Mouse (Mus musculus) spleen, adult 18-20 months (tissue): ENCODE results near the gene Lhfp.

Experiments
- DNase-seq, 2 experiments: peaks; one replicate each; pipeline ENCODE4 v3.0.0; 2022; ENCODE audit warnings: mixed read lengths in 2 of 2

Gene Lhfp

DNA sequence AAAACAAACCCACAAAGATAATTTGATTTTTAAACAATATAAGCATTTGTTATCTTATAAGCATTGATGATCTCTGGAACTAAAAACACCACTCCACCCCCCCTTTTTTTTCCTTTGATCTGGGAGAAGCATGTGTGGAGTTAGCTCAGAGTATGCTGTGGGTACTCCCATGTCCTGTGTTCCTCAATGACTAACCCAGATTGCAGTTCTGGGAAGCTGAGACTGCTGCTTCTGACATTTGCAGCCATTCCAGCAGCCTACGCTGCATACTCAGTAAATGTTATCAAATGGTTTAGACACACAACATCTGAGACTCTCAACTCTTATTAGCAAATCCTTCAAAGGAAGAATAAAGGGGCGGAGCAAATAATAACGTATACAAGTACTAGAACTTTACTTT, 128.2 kb downstream of the Lhfp start:
- DNase-seq, result no peak

DNA sequence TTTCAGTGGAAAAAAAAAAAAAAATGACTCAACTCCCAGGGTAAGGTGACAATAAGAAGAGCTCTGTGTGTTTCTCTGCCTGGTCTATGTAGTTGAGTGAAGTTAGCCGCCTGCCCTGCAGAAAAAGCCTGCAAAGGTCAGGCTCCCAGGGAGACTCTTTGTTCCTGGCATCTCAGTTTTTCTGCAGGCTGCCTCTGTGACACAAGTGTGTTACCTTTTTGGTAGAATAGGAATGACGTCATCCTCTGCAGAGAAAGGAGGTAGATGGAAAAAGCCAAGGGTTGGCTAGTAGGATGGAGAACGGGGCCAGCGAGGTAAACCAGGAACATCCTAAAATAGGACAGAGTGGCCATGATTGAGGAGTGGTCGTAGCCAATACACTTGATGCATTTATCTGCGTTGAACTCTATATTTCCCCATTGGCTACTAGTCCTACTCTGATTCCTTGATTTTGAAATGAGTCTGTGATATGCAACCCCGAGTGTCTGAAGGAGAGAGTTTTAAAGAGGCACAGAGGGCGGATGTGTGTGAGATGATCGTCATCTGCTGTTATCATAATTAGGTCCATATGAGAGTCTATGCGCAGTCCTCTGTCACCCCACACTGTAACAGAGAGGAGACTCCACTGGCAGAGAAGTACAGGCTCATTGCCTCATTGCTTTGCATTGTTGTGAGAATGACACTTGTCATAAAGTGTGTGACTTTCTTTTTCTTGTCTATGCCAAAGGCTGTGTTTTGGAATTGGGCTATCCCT, 132.2 kb downstream of the Lhfp start:
- DNase-seq, result no peak

DNA sequence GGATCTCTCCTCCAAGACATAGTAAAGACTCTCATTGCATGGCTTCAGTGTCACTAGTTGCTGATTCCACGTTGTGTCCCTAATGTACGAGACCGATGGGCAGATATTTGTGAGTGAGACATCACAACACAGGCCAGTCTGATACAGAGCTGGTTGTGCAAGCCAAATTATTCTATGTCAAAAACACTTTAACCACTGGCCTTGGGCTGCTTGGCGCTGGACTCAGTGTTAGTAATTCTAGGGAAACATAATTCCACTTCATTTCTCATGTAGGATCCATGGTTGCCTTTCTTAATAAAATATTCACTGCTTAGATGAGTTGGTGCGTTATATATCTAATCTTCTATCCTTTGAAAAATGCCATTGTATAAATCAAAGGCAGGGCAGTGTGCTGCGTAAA, 138.6 kb downstream of the Lhfp start:
- DNase-seq, result no peak

DNA sequence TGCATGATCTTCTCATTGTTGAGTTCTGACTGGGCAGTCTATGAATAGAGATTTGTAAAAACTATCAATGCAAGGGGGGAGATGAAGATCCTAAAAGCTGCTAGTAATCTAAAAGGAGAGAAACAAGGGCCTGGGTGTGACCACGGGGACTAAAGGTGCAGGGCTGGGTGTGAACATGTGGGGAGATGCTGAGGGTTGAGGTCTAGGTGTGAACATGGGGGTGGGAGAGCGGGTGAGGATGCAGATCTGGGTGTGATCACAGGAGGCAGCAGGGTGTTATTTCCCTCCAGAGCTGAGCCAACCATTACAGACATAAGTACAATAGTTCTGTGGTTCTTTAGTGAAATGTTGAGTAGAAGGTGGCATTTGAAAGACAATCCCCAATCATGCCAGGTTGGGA, 144.1 kb downstream of the Lhfp start:
- no peak for DNase-seq

DNA sequence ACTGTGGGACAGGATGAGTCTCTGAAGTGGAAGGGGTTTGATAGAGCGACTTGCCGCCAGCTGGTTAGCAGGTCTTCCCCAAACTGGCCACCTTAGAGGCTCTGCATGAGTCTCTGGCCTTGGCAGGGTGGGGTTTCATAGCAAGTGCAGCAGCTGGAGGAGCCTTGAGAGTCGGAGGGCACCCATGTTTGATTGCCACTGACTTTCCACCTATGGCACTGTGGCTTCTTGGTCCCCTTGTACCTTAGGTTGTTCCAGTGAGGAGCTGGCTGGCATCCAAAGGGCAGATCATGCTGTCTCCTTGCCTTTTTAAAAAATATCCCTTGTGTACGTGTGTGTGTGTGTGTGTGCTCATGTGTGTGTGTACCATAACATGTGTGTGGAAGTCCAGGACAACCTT, 152.1 kb downstream of the Lhfp start:
- DNase-seq, result no peak

DNA sequence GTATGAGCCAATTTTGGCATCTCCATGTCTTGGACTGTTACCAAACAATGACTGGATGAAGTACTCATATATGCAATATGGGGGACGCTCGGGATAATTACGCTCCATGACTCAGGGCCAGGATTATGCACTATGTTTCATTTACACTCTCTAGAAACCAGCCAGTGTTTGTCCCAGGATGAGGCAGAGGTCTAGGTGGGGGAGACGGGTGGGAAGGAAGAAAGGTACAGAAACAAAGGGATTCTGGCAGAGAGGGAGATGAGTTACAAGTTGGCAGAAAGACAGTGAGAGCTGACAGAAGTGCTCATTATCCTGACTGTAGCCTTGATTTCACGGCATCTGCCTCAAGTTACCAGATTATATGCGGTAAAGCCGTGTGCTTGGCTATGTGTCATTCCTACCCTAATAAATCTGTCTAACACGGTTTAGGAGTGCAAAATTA, 154.4 kb downstream of the Lhfp start:
- no peak for DNase-seq

DNA sequence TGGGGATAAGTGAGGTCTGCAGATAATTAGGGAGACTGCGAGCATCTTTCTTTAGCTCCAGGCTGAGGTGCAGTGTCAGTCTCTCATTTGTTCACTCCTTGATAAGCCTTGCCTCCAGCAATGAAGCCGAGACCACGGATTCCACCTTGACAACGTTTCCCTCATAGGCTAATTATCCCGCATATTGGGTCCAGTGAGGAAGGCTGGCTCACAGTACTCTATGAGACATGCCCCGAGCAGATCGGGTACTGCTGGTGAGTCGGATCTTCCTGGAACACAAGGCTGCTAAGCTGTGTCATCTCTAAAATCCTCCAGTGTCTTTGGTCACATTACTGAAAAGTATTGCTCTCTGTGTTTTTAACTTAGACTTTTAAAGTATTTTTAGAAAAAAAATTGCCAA, 158.8 kb downstream of the Lhfp start:
- no peak for DNase-seq

DNA sequence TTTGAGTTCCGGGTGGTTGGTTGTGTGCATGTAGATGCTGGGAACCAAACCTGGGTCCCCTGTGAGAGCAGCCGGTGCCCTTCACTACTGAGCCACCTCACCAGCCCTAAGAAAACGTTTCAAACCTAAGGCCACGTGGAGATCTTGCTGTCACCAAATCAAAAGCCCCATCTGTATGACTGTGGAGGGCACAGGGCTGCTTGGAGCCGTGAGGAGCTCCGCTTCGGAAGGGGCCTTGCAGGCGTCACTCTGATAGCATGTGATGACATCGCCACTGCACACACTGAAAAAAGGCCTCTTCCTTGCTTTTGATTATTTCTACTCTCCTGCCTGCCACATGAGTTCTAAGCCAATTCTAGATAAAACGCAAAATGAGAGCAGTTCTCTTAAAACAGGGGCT, 159.5 kb downstream of the Lhfp start:
- no peak for DNase-seq

DNA sequence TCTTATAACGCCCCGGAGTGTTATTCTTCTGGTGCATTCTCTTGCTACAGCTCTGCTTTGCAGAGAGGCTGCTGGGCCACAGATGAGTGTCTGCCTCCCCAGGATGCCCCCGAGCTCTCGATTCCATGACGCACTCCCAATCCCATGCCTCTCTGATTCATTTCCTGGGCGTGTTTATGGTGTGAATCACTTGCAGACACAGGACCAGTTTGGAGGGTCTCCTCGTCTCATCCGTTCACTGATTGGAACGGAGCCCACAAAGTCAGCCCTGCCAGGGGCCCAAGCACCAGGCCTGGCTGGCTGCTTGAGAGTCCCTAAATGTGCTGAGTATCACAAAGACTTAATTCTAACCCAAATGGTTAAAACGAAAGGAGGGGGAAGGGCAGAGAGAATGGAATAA, 160.3 kb downstream of the Lhfp start:
- no peak for DNase-seq

DNA sequence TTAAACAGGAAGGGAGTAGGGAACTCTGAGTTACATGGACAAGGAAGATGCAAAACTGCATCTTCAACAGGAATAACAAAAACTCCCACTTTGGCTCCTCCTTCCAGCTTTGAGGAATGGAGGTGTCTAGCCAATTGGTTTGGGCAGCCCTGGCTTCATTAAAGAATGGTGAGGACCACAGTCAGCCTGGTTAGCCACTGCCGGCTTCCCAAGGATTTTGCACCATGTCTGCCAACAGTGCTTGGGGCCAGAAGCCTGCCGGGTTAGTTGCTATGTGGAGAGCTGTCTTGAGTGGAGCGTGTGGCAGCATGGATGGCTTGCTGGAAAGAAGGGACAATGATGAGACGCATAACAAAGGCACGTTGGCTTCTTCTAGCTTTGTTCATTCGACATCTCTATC, 160.9 kb downstream of the Lhfp start:
- DNase-seq, result no peak

DNA sequence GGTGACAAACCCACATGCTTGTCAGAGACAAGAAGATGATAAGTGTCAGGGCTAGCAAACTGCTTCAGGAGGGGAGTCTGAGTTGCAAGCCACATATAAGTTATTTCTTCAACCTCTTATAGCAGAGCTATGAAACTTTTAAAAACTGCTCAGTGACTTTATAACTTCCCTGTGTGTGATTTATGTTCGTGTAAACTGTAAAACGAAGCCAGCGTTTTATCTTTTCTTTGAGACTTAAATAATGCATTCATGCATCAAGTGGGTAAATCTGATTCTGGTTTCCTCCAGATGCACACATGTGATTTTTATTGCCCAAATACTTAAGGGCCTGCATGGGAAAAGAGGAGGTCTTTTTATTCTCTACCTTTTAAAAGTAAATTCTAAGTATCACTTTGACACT, 161.4 kb downstream of the Lhfp start:
- no peak for DNase-seq

DNA sequence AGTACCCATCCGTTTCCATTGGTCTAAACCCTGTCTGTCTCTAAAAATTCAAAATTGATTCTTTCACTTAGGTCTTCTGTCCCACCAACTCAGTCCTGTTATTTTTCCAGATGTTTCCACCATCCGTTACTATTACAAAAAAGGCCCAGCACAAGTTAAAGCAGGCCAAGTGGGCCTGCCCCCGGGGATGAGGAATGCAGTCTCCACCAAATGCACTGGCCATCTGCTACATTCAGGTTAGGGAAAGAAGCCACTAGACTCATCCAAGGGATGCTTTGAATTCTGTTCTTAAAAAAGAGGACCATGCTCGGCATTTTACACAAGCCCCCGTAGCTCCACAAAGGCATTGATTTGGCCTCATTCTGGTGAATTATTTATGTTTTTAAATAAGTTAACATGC, 162.3 kb downstream of the Lhfp start:
- no peak for DNase-seq

DNA sequence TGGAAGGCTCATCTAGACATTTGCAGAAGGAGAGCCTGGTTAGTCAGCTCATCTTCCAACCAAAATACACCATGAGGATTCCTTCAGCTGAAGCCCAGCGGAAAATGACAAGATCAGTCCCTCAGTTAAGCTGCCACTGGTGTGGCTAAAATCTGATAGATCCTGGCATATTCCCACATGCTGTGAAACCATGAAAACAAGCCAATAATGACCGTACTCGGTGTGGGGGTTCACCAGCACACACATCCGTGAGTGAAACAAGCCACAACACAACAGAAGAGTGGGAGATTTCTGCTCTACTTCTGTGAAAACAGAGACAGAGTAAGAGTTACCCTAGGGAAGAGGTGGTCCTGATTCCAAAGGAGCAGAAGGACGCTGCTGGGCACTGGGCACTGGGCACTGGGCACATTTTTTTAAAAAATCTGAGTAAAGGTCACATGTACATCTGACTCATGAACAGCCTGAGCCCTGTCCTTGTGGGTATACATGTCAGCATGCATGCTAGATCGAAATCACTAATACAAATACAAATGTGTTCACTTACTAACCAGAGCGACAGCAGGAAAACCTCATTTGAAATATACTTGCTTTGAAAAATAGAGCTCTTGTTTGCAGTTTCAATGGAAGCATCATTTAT, 163.1 kb downstream of the Lhfp start:
- DNase-seq, result no peak

DNA sequence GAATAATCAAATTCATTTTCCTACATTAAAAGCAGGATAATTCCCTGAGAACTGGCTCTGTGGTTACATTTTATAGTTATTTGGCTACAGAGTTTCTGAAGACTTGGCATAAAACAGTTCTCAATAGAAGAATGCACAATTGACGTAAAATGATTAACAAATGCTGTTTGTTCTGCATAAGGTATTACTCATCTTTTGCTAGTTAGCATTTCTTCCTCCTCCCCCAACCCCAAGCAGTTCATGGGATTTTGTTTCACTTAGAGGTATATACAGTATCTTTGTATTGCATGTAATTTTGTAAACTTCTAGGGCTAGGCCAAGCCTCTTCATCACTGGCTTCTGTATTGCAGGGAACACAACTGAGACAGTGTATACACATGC, 163.6 kb downstream of the Lhfp start:
- DNase-seq, result no peak

DNA sequence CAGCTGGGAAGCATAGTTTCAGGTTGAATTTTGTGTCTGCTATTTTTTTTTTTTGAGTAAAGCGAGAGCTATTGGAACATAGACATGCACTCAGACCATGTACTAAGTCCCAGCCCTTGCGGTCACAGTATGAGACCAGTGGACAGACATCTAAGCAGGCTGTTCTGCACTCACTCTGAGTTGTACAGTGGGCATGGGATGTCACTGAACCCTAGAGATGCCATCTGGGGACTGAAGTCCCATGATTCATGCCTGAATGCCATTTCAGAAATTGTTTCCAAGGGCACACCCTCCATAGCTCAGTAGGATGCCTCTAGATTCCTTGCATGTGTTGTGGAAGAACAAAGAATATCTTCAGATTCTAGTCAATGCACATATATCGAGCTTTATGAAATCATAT, 164.4 kb downstream of the Lhfp start:
- no peak for DNase-seq

DNA sequence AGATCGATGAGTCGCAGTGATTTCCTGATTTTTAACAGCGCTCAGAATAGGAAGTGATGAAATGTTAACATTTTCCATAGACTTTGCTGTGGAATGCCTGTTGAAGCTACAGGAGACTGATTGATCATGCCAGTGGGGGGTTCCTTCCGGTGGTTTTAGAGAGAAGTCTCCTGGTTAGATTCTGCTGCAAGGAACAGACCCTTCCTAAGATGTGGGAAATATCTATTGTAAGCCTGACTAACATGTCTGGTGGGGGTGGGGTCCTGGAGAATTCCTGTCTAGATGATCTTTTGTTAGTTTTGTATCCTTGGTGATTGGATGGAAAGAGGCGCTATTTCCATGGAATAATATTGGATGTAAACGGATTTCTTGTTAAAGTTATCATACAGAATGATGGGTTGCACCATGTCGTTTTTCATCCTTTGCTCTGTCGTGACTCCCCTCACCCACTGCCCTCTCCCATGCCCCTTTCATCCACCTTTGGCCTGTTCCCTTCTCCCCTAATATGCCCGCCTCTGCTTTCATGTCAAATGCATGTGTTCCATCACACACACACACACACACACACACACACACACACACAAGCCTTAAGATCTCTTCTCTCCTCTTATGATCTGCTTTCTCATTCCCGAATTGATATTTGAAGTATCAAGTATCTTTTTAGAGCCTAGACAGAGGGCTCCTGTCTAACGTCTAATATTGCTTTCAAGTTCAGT, 165.3 kb downstream of the Lhfp start:
- no peak for DNase-seq

DNA sequence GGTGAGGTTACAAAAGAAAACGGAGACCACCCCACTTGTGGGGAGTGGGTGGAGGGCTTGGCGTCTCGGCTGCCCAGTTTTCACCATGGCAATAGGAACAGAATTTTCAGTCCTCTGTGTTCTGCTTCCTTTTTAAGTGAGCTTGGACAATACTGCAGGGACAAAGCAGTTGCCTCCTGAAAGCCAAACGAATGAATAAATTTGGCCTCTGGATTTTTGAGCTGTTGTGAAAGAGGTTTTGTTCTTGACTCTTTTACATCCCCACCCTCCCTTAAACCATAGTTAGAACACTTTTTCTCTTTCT, 165.8 kb downstream of the Lhfp start:
- no peak for DNase-seq

DNA sequence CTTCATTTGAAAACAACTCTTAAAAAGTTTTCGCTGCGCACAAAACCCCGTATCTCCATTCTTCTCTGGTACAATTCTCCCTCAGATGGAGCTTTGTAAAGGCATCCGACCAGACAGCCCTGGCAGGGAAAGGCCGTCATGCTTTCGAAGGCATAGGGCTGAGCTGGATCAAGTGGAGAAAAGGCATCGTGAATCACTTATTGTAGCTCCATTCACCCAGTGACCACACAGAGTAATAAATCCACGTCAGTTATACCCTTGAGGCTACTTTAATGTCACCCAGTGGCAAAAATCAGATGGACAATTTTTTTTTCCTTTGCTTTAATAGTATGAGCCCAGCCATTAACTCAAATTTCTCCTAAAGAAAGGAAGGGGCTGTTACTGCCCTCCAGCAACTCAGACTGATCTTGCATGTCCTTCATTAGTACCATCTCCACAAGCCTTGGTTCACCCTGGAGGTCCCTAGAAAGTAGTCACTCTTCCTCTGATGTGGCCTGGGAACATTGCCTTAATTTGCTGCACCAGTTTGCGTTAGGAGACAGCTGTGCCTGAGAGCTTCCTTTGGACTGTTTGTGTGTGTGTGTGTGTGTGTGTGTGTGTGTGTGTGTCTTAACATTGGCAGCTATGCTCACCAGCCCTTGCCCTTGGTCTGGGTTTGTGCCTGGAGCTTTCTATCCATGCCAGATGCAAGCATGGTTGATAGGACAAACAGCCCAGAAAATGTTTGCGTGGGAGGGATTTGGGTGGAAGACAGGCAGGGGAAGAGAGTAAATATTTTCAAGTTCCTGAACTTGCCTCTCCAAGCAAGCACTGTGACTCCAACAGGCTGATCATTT, 169.6 kb downstream of the Lhfp start:
- no peak for DNase-seq

DNA sequence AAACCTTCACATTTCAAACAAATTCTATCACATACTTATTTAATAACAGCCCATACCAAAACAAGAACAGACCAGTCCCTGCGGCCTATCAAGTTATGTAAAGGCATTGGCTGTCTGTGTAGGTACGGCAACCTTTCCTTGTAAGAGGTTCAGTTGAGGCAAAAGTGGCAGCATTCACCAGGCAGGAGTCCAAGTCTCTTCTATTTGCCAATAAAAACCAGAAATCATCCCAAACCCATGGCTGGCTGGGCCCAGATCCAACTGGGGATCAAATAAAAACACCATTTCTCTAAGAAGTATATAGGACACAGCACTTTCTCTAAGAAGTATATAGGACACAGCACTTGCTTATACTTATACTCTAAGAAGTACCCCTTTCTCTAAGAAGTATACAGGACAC, 171.3 kb downstream of the Lhfp start:
- DNase-seq, result no peak

DNA sequence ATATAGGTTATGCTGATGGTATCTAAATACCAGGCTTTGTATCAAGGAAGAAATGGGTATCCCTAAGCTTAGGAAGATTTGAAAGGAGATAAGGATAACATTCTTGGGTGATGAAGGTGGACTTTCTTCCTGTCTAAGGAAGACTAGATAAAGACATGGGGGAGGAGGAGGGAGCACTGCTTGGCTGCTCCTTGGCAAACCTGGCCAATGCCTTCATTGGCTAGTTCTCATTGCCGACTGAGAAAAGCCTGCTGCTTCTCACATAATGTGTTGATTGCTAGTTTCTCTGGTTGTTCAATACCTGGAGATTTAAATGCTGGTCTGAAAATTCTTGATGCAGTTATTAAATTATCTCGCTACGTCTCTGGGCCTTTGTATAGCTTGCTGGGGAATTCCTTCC, 172.0 kb downstream of the Lhfp start:
- no peak for DNase-seq

DNA sequence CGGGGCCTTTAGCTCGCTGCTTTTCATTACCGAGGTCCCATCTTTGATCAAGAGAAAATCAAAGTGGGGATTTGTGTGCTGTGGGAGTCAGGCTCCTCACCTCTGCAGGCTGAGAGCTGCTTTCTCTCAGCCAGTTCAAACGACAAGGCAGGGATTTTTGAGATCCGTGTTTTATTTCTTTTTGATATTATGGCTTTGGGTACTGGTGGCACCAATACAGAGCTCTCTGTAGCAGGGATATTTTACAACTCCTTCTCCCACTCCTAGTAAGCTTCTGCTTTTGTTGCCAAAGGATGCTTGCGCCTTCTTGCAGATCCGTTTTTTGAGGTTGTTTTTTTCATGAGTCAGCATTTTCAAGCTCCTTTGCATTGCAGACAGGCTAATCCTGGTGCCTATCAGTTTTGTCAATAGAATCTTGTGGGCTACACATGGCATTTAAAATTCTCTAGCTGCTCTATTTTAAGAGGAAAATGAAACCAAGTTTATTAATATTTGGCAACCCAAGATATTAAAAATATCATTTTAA, 172.5 kb downstream of the Lhfp start:
- DNase-seq, result no peak

DNA sequence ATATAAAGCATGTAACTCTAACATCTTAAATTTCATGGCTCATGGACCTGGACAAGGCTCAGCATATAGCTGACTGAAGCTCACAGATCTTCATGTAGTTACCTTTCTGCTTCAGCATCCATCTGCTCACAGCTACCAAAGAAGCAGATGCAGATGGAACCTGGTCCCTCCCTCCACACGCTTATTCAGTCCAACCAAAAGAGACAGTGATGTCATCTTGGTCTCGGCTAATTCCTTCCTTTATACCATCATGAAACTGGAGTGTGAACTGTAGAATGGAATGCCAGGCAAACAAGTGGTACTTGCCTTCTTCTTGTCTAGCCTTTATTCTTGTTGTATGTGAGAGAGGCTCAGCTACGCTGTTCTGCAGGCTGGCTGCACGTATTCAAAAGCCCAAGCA, 173.1 kb downstream of the Lhfp start:
- no peak for DNase-seq

DNA sequence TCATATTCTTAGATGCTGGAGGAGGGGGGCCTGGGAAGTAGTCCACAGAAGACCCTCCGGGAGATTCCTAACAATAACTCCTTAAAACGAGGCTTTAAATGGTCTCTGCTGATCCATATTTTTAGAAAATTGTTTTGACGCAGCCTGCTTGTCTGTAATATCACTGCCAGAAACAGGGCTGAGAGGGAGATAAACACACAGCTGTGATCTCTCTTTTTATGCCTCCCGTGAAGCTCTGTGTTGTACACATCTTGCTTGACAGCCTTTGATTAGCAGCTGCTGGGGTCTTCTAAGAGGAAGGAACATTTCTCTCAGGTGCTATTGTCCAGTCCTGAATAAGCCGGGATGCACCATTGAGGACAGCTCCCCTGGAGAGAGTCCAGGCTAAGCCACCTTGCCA, 176.4 kb downstream of the Lhfp start:
- DNase-seq, result no peak
